Mouse (Mus musculus): ENCODE measurements around the gene Itgam. TPM values are rescaled to one million over a fixed set of nuclear protein-coding genes. Genes with fewer than 3 reads are reported as not detected.

The Itgam gene
- polyA plus RNA-seq, 1 experiment = 4.6 TPM

- Histone ChIP-seq H3K4me1 (ENCODE audit: control insufficient read depth, insufficient read depth, insufficient read length, low read length) (no peaks in the 10 kb centered on the region), H3K4me3 (ENCODE audit: insufficient read depth, low read depth, low read length) (no peak overlapping the region), H3K27ac (replicated peaks; ENCODE audit: low read depth, low read length) (no peak overlapping the region)
These were observed 18.2 kb upstream of the Itgam start for GRCm38 (mm10) chr7:128044142-128044785.

- H3K4me3 ChIP-seq (ENCODE audit: insufficient read depth, low read depth, low read length) = no peak overlapping the region
- H3K27ac ChIP-seq (replicated peaks; ENCODE audit: low read depth, low read length) = no peak overlapping the region
- no peaks in the 10 kb centered on the region for H3K4me1 ChIP-seq (ENCODE audit: control insufficient read depth, insufficient read depth, insufficient read length, low read length)
These were observed 16.8 kb upstream of the Itgam start for GRCm38 (mm10) chr7:128045640-128046039.

- Histone ChIP-seq H3K4me1 (ENCODE audit: control insufficient read depth, insufficient read depth, insufficient read length, low read length) (no peaks in the 10 kb centered on the region), H3K4me3 (ENCODE audit: insufficient read depth, low read depth, low read length) (no peak overlapping the region), H3K27ac (replicated peaks; ENCODE audit: low read depth, low read length) (no peak overlapping the region)
These were observed 13.6 kb upstream of the Itgam start for GRCm38 (mm10) chr7:128048819-128049218.

GRCm38 (mm10) chr7:128049254-128049653 lies 13.2 kb upstream of the Itgam start:
- Histone ChIP-seq H3K27ac (replicated peaks; ENCODE audit: low read depth, low read length) (no peak overlapping the region), H3K4me3 (ENCODE audit: insufficient read depth, low read depth, low read length) (no peak overlapping the region), H3K4me1 (ENCODE audit: control insufficient read depth, insufficient read depth, insufficient read length, low read length) (no peaks in the 10 kb centered on the region)

DNA sequence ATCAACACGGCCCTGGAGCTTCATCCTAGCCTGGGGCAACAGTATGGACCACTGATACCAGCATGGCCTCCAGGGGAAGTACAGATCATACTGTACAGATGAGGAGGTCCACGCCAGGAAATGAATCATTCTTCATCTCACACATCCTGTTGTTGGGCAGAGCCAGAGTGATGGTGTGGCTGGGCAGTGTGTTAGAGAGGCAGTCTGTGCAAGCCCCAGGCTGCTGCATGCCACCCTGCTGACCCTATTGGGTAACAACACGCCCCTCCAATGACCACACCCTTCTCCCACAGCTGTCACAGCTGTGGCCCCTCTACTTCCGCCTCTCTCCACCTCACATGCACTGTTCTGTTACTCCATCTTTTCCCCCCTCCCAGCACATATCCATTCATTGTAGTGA lies 11.7 kb upstream of the Itgam start:
- no peaks in the 10 kb centered on the region for H3K4me1 ChIP-seq (ENCODE audit: control insufficient read depth, insufficient read depth, insufficient read length, low read length)
- H3K4me3 ChIP-seq (ENCODE audit: insufficient read depth, low read depth, low read length) = no peak overlapping the region
- H3K27ac ChIP-seq (replicated peaks; ENCODE audit: low read depth, low read length) = no peak overlapping the region

DNA sequence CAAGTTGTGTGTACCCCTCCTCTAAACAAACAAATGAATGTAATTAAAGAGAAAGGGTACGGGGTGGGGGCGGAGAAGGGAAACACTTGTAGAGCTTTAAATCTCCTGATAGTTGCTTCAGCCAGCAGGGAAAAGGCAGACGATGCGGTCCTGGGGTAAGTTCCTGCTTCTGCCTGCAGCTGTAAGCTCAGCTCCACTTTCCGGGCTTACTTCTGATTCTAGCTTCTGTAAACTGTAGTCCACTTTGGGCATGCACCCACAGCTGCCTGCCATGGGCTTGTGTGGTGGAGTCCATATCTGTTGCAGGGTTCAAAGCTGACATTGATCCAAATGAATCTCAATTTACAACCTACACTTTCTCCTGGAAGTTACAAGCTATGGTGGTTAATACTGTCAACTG lies 9.4 kb upstream of the Itgam start:
- Histone ChIP-seq H3K4me1 (ENCODE audit: control insufficient read depth, insufficient read depth, insufficient read length, low read length) (no peaks in the 10 kb centered on the region), H3K4me3 (ENCODE audit: insufficient read depth, low read depth, low read length) (no peak overlapping the region), H3K27ac (replicated peaks; ENCODE audit: low read depth, low read length) (peak overlapping the region; percentile 22; the same call in 1 of the 2 replicates)

GRCm38 (mm10) chr7:128056917-128057444 lies 5.5 kb upstream of the Itgam start:
- Histone ChIP-seq H3K27ac (replicated peaks; ENCODE audit: low read depth, low read length) (no peak overlapping the region), H3K4me3 (ENCODE audit: insufficient read depth, low read depth, low read length) (no peak overlapping the region), H3K4me1 (ENCODE audit: control insufficient read depth, insufficient read depth, insufficient read length, low read length) (no peaks in the 10 kb centered on the region)

DNA sequence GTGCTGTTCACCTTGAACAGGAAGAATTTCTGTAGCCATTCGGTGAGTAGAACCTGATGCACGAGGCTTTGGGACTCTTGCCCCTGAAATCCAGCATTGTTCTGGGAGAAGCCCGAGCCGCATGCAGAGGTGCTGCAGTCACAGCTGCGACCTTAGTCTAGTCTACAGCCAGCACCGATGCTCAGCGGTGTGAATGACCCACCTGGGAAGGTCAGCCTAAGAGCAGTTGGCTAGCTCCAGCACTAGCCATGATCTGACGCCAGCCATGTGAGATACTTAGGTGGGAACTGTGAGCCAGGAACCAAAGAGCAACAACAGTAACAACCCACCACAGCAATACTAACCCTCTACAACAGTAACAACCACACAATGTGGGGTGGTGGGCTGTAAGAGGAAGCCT lies 4.6 kb upstream of the Itgam start:
- Histone ChIP-seq H3K4me1 (ENCODE audit: control insufficient read depth, insufficient read depth, insufficient read length, low read length) (no peaks in the 10 kb centered on the region), H3K27ac (replicated peaks; ENCODE audit: low read depth, low read length) (no peak overlapping the region)

DNA sequence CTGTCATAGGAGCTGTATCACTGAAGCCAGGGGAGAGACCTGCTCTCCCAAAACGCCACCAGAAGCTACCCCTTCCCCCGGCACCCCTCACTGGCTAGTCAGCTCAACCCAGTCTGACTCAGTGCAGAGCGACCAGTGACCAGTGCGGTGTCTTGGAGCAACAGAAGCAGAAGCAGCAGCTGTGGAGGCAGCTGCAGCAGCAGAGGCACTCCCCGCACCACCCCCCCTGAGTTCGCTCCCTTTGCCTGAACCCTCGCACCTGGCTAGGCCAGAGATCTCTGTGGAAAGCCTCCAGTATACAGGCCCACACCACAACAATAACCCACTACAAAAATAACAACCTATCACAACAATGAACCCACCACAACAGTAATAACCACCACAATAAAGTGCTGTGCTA lies 3.9 kb upstream of the Itgam start:
- no peaks in the 10 kb centered on the region for H3K4me1 ChIP-seq (ENCODE audit: control insufficient read depth, insufficient read depth, insufficient read length, low read length)
- H3K27ac ChIP-seq (replicated peaks; ENCODE audit: low read depth, low read length) = no peak overlapping the region
- no peak overlapping the region for H3K4me3 ChIP-seq (ENCODE audit: insufficient read depth, low read depth, low read length)

More for the DNA sequence above, 4.6 kb upstream of the Itgam start:
- H3K4me3 ChIP-seq (ENCODE audit: insufficient read depth, low read depth, low read length) = no peak overlapping the region

DNA sequence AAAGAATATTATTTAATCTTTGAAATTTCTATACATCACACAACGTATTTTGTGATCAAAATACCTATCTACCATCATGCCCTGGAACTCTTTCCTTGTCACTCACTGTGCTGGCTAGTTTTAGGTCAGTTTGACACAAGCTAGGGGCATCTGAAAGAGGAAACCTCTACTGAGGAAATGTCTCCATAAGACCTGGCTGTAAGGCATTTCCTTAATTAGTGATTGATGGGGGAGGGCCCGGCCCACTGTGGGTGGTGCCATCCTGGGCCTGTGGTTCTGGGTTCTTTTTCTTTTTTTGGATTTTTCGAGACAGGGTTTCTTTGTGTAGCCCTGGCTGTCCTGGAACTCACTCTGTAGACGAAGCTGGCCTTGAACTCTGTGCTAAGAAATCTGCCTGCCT lies 3.3 kb upstream of the Itgam start:
- Histone ChIP-seq H3K4me1 (ENCODE audit: control insufficient read depth, insufficient read depth, insufficient read length, low read length) (no peaks in the 10 kb centered on the region), H3K4me3 (ENCODE audit: insufficient read depth, low read depth, low read length) (no peak overlapping the region), H3K27ac (replicated peaks; ENCODE audit: low read depth, low read length) (no peak overlapping the region)

DNA sequence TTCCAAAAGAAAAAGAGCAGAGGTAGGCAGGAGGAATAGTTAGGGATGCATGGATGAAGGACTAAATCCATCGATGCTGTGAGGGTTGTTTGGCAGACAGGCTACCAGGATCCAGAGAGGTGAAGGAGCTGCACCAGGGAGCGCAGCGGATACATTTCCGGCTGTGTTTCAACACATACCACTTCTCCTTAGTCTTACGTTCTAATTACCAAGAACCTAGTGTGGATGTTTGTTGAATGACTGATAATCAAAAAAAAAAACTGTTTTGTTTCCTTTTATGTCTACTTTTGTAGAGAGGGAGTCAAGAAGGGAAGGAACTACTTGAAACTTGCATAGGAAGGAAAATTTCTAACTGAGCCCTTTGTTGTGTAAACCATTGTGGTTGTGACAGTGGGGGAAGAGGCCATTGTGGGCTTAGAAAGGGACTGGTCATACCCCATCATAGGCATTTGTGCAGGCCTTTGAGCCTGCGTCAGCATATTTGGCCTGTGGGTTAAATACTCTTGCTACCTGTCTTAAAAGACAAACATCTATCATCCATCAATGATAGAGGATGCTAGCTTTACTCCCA lies 856 bp downstream of the Itgam start:
- Histone ChIP-seq H3K27ac (replicated peaks; ENCODE audit: low read depth, low read length) (peak overlapping the region; percentile 5; the same call in 1 of the 2 replicates), H3K4me1 (ENCODE audit: control insufficient read depth, insufficient read depth, insufficient read length, low read length) (no peaks in the 10 kb centered on the region), H3K4me3 (ENCODE audit: insufficient read depth, low read depth, low read length) (no peak overlapping the region)

DNA sequence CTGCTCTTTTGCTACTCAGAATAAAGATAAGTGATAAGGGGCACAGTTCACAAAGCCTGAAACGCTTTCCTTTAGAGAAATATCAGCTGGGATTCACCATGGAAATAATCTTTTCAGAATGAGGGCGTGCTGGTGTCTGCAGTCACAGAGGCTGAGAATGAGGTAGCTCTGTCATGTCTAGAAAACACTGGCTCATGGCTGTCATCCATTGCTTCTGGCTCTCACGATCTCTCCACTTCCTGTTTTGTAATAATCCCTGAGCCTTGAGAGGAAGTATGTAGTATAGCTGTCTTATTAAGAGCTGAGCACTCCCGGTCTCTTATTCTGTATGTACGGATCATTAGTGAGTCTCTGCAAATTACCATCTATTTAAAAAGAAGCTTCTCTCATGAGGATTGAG lies 3.1 kb downstream of the Itgam start:
- H3K27ac ChIP-seq (replicated peaks; ENCODE audit: low read depth, low read length) = no peak overlapping the region
- H3K4me3 ChIP-seq (ENCODE audit: insufficient read depth, low read depth, low read length) = no peak overlapping the region
- no peaks in the 10 kb centered on the region for H3K4me1 ChIP-seq (ENCODE audit: control insufficient read depth, insufficient read depth, insufficient read length, low read length)

- Histone ChIP-seq H3K4me3 (ENCODE audit: insufficient read depth, low read depth, low read length) (no peak overlapping the region), H3K27ac (replicated peaks; ENCODE audit: low read depth, low read length) (no peak overlapping the region), H3K4me1 (ENCODE audit: control insufficient read depth, insufficient read depth, insufficient read length, low read length) (no peaks in the 10 kb centered on the region)
These were observed 5.4 kb downstream of the Itgam start for GRCm38 (mm10) chr7:128067847-128068246.

- H3K4me1 ChIP-seq (ENCODE audit: control insufficient read depth, insufficient read depth, insufficient read length, low read length) = no peaks in the 10 kb centered on the region
- H3K27ac ChIP-seq (replicated peaks; ENCODE audit: low read depth, low read length) = no peak overlapping the region
- H3K4me3 ChIP-seq (ENCODE audit: insufficient read depth, low read depth, low read length) = no peak overlapping the region
These were observed 7.4 kb downstream of the Itgam start for GRCm38 (mm10) chr7:128069844-128070243.

GRCm38 (mm10) chr7:128071816-128072215 lies 9.4 kb downstream of the Itgam start:
- Histone ChIP-seq H3K4me3 (ENCODE audit: insufficient read depth, low read depth, low read length) (no peak overlapping the region), H3K4me1 (ENCODE audit: control insufficient read depth, insufficient read depth, insufficient read length, low read length) (no peaks in the 10 kb centered on the region), H3K27ac (replicated peaks; ENCODE audit: low read depth, low read length) (no peak overlapping the region)

DNA sequence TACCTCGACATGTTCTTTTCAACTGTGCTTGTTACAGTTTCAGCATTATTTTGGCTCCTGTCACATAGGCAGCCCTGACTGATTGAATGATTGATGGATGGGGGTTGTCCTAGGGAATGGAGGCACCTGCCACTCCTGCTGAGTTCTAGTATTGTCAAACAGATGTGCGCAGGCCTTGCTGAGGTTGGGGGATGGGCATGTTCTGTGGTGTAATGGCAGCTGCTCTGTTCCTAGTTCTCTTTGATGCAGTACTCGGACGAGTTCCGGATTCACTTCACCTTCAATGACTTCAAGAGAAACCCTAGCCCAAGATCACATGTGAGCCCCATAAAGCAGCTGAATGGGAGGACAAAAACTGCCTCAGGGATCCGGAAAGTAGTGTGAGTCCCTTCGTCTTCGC lies 17.6 kb downstream of the Itgam start:
- no peaks in the 10 kb centered on the region for H3K4me1 ChIP-seq (ENCODE audit: control insufficient read depth, insufficient read depth, insufficient read length, low read length)

More for the DNA sequence above, 17.6 kb downstream of the Itgam start:
- no peak overlapping the region for H3K4me3 ChIP-seq (ENCODE audit: insufficient read depth, low read depth, low read length)
- no peak overlapping the region for H3K27ac ChIP-seq (replicated peaks; ENCODE audit: low read depth, low read length)
